Mouse (Mus musculus): Measurements from ENCODE around the gene Lcmt1. TPM values are rescaled to one million over a fixed set of nuclear protein-coding genes. Genes with fewer than 3 reads are reported as not detected.

Lcmt1 gene
- polyA plus RNA-seq, 1 experiment from 2014 or later: 51.4 TPM

GRCm38 (mm10) chr7:123389686-123390280 is 20.2 kb downstream of the Lcmt1 start:
- Histone ChIP-seq H3K4me3 (no peak overlapping the region), H3K36me3 (peaks cover 64% of the 10 kb centered on the region), H3K9me3 (replicated peaks) (no peaks in the 10 kb centered on the region), H3K27ac (no peak overlapping the region), H3K4me1 (no peaks in the 10 kb centered on the region), H3K27me3 (ENCODE audit: low read depth, poor library complexity, severe bottlenecking) (no peaks in the 10 kb centered on the region)
- WGBS: 81% methylated on average over 6 of the region's 6 CpGs
- no peak for DNase-seq (ENCODE audit: low spot score)

- Histone ChIP-seq H3K27me3 (ENCODE audit: low read depth, poor library complexity, severe bottlenecking) (no peaks in the 10 kb centered on the region), H3K27ac (no peak overlapping the region), H3K9me3 (replicated peaks) (no peaks in the 10 kb centered on the region), H3K4me1 (no peaks in the 10 kb centered on the region), H3K36me3 (peaks cover 29% of the 10 kb centered on the region), H3K4me3 (no peak overlapping the region)
- 92% methylated on average over 6 of the region's 6 CpGs for WGBS
- no peak for DNase-seq (ENCODE audit: low spot score)
These were observed 24.7 kb downstream of the Lcmt1 start for GRCm38 (mm10) chr7:123394271-123394670.

GRCm38 (mm10) chr7:123396900-123397299 is 27.3 kb downstream of the Lcmt1 start:
- no peaks in the 10 kb centered on the region for H3K27me3 ChIP-seq (ENCODE audit: low read depth, poor library complexity, severe bottlenecking)
- DNase-seq (ENCODE audit: low spot score): no peak
- WGBS: 92% methylated on average over 5 of the region's 5 CpGs
- H3K36me3 ChIP-seq: peaks cover 24% of the 10 kb centered on the region
- H3K27ac ChIP-seq: no peak overlapping the region
- H3K4me1 ChIP-seq: no peaks in the 10 kb centered on the region
- H3K9me3 ChIP-seq (replicated peaks): no peaks in the 10 kb centered on the region
- no peak overlapping the region for H3K4me3 ChIP-seq

GRCm38 (mm10) chr7:123397369-123397768 is 27.8 kb downstream of the Lcmt1 start:
- Histone ChIP-seq H3K36me3 (peaks cover 25% of the 10 kb centered on the region), H3K27ac (no peak overlapping the region), H3K9me3 (replicated peaks) (no peaks in the 10 kb centered on the region), H3K4me3 (no peak overlapping the region), H3K4me1 (no peaks in the 10 kb centered on the region), H3K27me3 (ENCODE audit: low read depth, poor library complexity, severe bottlenecking) (no peaks in the 10 kb centered on the region)
- DNase-seq (ENCODE audit: low spot score): no peak
- whole genome bisulfite sequencing: 78% methylated on average over 8 of the region's 8 CpGs

GRCm38 (mm10) chr7:123397931-123398330 is 28.3 kb downstream of the Lcmt1 start:
- no peaks in the 10 kb centered on the region for H3K4me1 ChIP-seq
- no peaks in the 10 kb centered on the region for H3K9me3 ChIP-seq (replicated peaks)
- no peaks in the 10 kb centered on the region for H3K27me3 ChIP-seq (ENCODE audit: low read depth, poor library complexity, severe bottlenecking)
- DNase-seq (ENCODE audit: low spot score): no peak
- H3K27ac ChIP-seq: no peak overlapping the region
- H3K36me3 ChIP-seq: peaks cover 25% of the 10 kb centered on the region
- WGBS: 95% methylated on average over 8 of the region's 8 CpGs
- H3K4me3 ChIP-seq: no peak overlapping the region

- H3K4me1 ChIP-seq: no peaks in the 10 kb centered on the region
- no peaks in the 10 kb centered on the region for H3K9me3 ChIP-seq (replicated peaks)
- WGBS: 24% methylated on average over 7 of the region's 7 CpGs
- H3K27me3 ChIP-seq (ENCODE audit: low read depth, poor library complexity, severe bottlenecking): no peaks in the 10 kb centered on the region
- DNase-seq (ENCODE audit: low spot score): peak; percentile 55
- no peak overlapping the region for H3K27ac ChIP-seq
- H3K36me3 ChIP-seq: peaks cover 25% of the 10 kb centered on the region
- no peak overlapping the region for H3K4me3 ChIP-seq
These were observed 29.2 kb downstream of the Lcmt1 start for GRCm38 (mm10) chr7:123398828-123399227.

GRCm38 (mm10) chr7:123399286-123399685 is 29.7 kb downstream of the Lcmt1 start:
- WGBS: 86% methylated on average over 4 of the region's 4 CpGs
- Histone ChIP-seq H3K27ac (no peak overlapping the region), H3K9me3 (replicated peaks) (no peaks in the 10 kb centered on the region), H3K4me1 (no peaks in the 10 kb centered on the region), H3K36me3 (peaks cover 29% of the 10 kb centered on the region), H3K27me3 (ENCODE audit: low read depth, poor library complexity, severe bottlenecking) (no peaks in the 10 kb centered on the region), H3K4me3 (no peak overlapping the region)
- no peak for DNase-seq (ENCODE audit: low spot score)

- Histone ChIP-seq H3K9me3 (replicated peaks) (no peaks in the 10 kb centered on the region), H3K27me3 (ENCODE audit: low read depth, poor library complexity, severe bottlenecking) (no peaks in the 10 kb centered on the region), H3K36me3 (peaks cover 42% of the 10 kb centered on the region), H3K4me1 (no peaks in the 10 kb centered on the region), H3K4me3 (no peak overlapping the region), H3K27ac (no peak overlapping the region)
- DNase-seq (ENCODE audit: low spot score): no peak
- 90% methylated on average over 3 of the region's 3 CpGs for WGBS
These were observed 31.5 kb downstream of the Lcmt1 start for GRCm38 (mm10) chr7:123401121-123401520.

GRCm38 (mm10) chr7:123404198-123404597 is 34.6 kb downstream of the Lcmt1 start:
- Histone ChIP-seq H3K27me3 (ENCODE audit: low read depth, poor library complexity, severe bottlenecking) (no peaks in the 10 kb centered on the region), H3K4me3 (no peak overlapping the region), H3K4me1 (no peaks in the 10 kb centered on the region), H3K36me3 (peaks cover 43% of the 10 kb centered on the region), H3K27ac (no peak overlapping the region), H3K9me3 (replicated peaks) (no peaks in the 10 kb centered on the region)
- no peak for DNase-seq (ENCODE audit: low spot score)
- 95% methylated on average over 6 of the region's 6 CpGs for WGBS

- Histone ChIP-seq H3K4me3 (no peak overlapping the region), H3K27me3 (ENCODE audit: low read depth, poor library complexity, severe bottlenecking) (no peaks in the 10 kb centered on the region), H3K27ac (no peak overlapping the region), H3K36me3 (peaks cover 44% of the 10 kb centered on the region), H3K4me1 (no peaks in the 10 kb centered on the region), H3K9me3 (replicated peaks) (no peaks in the 10 kb centered on the region)
- DNase-seq (ENCODE audit: low spot score): no peak
- 87% methylated on average over 3 of the region's 3 CpGs for WGBS
These were observed 36.0 kb downstream of the Lcmt1 start for GRCm38 (mm10) chr7:123405619-123406018.

- H3K4me3 ChIP-seq: no peak overlapping the region
- WGBS: 92% methylated on average over 4 of the region's 4 CpGs
- H3K4me1 ChIP-seq: no peaks in the 10 kb centered on the region
- peaks cover 45% of the 10 kb centered on the region for H3K36me3 ChIP-seq
- H3K27me3 ChIP-seq (ENCODE audit: low read depth, poor library complexity, severe bottlenecking): no peaks in the 10 kb centered on the region
- no peak for DNase-seq (ENCODE audit: low spot score)
- no peak overlapping the region for H3K27ac ChIP-seq
- no peaks in the 10 kb centered on the region for H3K9me3 ChIP-seq (replicated peaks)
These were observed 37.4 kb downstream of the Lcmt1 start for GRCm38 (mm10) chr7:123406988-123407387.

- DNase-seq (ENCODE audit: low spot score): no peak
- Histone ChIP-seq H3K4me1 (no peaks in the 10 kb centered on the region), H3K27me3 (ENCODE audit: low read depth, poor library complexity, severe bottlenecking) (no peaks in the 10 kb centered on the region), H3K4me3 (no peak overlapping the region), H3K36me3 (peaks cover 28% of the 10 kb centered on the region), H3K9me3 (replicated peaks) (no peaks in the 10 kb centered on the region), H3K27ac (no peak overlapping the region)
- 96% methylated on average over 7 of the region's 7 CpGs for WGBS
These were observed 40.9 kb downstream of the Lcmt1 start for GRCm38 (mm10) chr7:123410502-123410901.

GRCm38 (mm10) chr7:123411109-123411508 is 41.5 kb downstream of the Lcmt1 start:
- no peak for DNase-seq (ENCODE audit: low spot score)
- 91% methylated on average over 1 of the region's 1 CpGs for WGBS
- no peaks in the 10 kb centered on the region for H3K4me1 ChIP-seq
- H3K27me3 ChIP-seq (ENCODE audit: low read depth, poor library complexity, severe bottlenecking): no peaks in the 10 kb centered on the region
- no peak overlapping the region for H3K27ac ChIP-seq
- H3K4me3 ChIP-seq: no peak overlapping the region
- no peaks in the 10 kb centered on the region for H3K9me3 ChIP-seq (replicated peaks)
- H3K36me3 ChIP-seq: peaks cover 26% of the 10 kb centered on the region

- Histone ChIP-seq H3K4me3 (no peak overlapping the region), H3K36me3 (peaks cover 25% of the 10 kb centered on the region), H3K27ac (no peak overlapping the region), H3K27me3 (ENCODE audit: low read depth, poor library complexity, severe bottlenecking) (no peaks in the 10 kb centered on the region), H3K9me3 (replicated peaks) (no peaks in the 10 kb centered on the region), H3K4me1 (no peaks in the 10 kb centered on the region)
- 83% methylated on average over 3 of the region's 3 CpGs for WGBS
- no peak for DNase-seq (ENCODE audit: low spot score)
These were observed 42.6 kb downstream of the Lcmt1 start for GRCm38 (mm10) chr7:123412143-123412542.

Data from limb, embryonic 10.5 days (tissue).